Mouse (Mus musculus) cerebellum, postnatal 25 days (tissue): ENCODE measurements around the gene Olfr986.
"Not testable (repeated sequence)": the region's sequence is repeated elsewhere in the genome, so short reads cannot be mapped to it uniquely, and the experiment has no call there.

ENCODE experiments used
- DNase-seq, 2 experiments: peaks; one replicate each; pipeline ENCODE4 v3.0.0; 2021; ENCODE audit warnings: mixed read lengths in 2 of 2

Olfr986 gene

DNA sequence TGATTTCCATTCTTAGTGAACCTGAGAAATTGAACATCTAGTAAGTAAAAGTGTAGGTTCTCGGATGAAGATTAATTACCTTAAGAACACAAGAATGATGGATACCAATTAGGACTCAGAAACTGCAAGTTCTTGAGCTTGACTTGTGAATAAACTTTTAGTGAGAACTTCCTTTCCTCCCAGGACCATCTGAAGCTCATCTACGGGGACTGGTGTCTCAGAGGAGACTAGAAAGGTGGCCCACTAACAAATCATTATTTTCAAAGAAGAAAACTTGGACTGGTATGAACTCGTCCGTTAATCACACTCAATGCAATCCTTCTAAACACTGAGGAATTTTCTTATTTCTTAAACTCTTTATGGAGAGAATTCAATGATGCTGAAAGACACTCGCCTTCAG is at the start of gene Olfr986:
Gene Olfr986 (plus strand): TSS at position 301 of the 400 bp plus-strand sequence.
- no peak for DNase-seq

DNA sequence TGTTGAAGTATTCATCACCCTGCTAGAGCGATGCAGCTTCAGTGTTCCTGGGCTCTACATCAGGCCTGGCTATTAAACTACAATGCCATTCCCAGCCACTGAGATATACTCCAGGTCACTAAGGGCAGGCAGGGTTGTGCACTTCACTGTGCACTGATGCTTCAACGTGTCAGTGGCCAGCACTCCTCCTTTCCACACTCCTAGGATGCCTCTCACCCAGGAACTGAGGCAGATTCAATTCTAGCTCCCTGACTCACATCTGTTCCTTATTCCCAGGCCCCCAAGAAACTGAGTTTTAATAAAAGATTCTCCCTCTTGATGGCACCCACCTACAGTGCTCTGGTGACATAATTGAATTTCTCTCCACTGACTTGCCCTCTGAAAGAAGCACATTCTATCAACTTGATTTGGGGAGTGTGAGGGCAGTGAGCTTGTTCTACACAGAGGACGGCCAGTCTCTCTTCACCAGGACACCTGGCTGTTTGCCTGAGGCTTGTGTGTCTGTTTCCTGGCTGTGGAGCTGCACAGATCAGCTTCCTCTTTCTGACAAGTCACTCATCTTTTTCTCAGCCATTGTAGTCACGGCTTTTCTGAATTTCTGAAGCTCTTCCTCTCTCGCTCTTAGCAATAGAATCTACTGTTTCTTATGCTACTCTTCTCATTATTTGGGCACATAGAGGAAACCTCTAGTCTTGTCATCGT is 43.6 kb upstream of the Olfr986 start:
- DNase-seq = peak in 1 of 2 experiments; percentile 4

GRCm38 (mm10) chr9:40139484-40139883 is 41.2 kb upstream of the Olfr986 start:
- no peak for DNase-seq

GRCm38 (mm10) chr9:40141544-40141943 is 39.2 kb upstream of the Olfr986 start:
- no peak for DNase-seq

GRCm38 (mm10) chr9:40155118-40155644 is 25.5 kb upstream of the Olfr986 start:
- no peak for DNase-seq

DNA sequence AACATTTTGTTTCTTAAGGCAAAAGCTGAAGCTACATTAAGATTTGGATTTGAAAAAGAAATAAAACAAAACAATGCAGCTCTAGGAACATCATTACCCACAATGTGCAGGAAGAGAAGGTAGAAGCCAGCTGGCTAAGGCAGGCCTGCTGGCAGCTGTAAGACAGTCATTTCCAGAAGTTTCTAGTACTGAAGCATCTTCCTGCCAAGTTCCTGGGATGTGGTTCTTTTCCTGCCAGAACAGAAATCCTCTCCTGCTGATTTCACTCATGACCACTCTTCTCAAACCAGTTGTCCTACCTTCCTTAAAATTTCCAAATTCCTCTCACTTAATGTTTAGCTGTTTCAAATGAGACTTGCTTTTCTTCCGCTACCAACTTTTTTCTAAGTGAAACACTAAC is 14.3 kb upstream of the Olfr986 start:
- no peak for DNase-seq

DNA sequence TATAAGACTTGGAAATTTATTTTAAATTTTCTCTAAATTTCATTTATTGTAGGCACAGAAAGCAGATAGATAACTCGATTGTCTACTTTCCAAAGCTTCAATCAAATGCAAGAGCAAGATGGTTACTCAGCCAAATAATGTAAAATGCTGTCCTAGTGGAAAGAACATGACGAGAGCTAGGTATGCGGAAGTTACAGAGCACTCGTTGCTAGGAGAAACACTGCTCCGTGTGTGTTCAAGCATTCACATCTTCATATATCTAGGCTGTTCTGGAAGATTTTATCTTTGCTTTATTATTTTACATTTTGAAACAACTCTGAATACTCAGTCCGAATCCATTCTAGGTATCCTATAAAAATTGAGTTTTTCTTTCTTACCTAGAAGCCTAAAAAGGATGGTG is 3.7 kb upstream of the Olfr986 start:
- no peak for DNase-seq

DNA sequence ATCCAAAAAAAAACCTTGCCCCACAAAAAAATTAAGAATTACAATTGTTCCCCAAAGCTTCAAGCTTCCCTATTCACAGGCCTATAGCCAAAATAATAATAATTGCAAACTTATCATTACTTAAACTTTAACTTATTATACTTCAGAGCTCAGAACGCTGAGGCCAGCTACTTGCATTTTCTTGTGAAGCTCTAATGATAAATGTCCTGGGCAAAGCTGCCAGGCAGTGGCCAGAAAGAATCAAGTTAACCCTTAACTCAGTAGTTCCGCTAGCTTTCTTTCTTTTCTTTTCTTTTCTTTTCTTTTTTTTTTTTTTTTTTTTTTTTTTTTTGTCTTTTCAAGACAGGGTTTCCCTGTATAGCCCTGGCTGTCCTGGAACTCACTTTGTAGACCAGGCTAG is 4.4 kb downstream of the Olfr986 start:
- not testable (repeated sequence) for DNase-seq

- no peak for DNase-seq
These were observed 10.6 kb downstream of the Olfr986 start for GRCm38 (mm10) chr9:40191086-40191876.

GRCm38 (mm10) chr9:40192098-40193038 is 11.6 kb downstream of the Olfr986 start, which contains the start of gene Zfp202:
TSS of gene Zfp202 (plus strand) at chr9:40192316.
- DNase-seq = peak; percentile 83 to 90

GRCm38 (mm10) chr9:40195981-40196380 is 15.3 kb downstream of the Olfr986 start:
- no peak for DNase-seq

DNA sequence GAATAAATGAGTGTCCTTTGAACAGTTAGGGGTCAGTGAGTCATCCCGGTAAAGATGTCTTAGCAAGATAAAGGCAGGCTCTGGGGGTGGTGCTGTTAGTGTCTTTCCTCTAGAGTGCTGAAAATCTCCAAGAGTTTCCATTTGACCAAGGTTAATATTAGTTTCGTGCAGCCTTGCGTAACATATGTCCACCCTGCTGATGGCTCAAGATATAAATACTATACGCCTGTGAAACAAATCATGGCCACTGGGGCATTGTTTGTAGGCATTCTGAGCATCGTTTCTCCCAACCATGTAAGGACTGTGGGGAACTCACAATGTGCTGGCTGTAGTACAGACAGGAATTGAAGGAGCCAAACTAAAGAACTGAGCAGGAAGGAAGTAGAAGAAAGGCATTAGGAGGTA is 25.8 kb downstream of the Olfr986 start:
- DNase-seq = no peak

- no peak for DNase-seq
These were observed 30.0 kb downstream of the Olfr986 start for GRCm38 (mm10) chr9:40210744-40211143.

DNA sequence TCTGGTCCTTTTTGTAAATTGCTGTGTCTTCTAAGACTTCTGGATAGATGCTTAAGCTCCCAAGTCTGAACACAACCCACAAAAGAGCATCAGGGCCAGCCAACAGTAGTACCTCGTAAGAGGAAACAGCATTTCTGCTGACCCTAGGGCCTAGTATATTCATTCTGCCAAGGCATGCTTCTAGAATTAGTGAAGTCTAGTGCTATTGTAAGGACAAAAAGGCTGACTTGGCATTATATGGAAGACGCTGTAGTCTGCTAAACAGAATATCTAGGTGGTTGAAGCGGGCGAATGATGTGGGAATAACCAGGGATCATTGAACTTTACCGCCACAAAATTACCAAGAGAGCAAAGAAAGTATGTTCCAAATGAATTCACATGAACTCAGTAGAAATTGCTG is 33.3 kb downstream of the Olfr986 start:
- DNase-seq = no peak

- DNase-seq = no peak
These were observed 35.9 kb downstream of the Olfr986 start for GRCm38 (mm10) chr9:40216651-40217050.

- no peak for DNase-seq
These were observed 43.6 kb downstream of the Olfr986 start for GRCm38 (mm10) chr9:40224289-40224688.

DNA sequence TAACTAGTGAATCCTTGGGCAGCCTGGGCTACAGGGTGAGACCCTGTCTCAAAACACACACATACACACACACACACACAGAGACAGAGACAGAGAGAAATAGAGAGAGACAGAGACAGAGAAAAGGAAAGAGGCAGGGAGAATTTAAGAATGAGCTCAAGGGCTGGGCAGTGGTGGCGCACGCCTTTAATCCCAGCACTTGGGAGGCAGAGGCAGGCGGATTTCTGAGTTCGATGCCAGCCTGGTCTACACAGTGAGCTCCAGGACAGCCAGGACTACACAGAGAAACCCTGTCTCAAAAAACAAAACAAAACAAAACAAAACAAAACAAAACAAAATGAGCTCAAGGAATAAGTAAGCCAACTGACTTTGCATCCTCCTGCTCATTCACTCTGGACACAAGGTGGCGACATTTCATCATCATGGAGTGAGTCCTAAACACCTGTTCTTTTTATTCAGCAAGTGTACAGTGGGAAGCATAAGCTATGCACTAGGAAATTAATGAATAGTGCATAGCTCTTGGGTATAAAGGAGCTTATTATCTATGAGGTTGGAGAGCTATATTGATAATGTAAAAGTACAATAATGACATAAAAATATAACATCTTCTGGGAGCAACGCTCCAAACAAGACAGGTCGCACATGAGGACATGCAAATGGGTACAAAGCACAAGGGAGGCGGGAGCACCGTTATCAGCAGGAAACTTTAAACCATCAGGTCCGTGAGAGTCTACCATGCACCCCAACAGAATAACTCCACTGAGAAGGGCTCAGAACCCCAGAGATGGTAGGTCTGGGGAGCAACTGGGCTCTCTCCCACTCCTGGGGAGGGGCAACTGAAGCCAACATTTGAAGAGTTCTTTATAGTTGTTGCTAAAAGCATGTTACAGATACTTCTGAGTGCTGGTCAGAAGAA is 47.4 kb downstream of the Olfr986 start:
- DNase-seq = peak; percentile 44 to 73

GRCm38 (mm10) chr9:40228804-40229331 is 48.1 kb downstream of the Olfr986 start:
- no peak for DNase-seq

DNA sequence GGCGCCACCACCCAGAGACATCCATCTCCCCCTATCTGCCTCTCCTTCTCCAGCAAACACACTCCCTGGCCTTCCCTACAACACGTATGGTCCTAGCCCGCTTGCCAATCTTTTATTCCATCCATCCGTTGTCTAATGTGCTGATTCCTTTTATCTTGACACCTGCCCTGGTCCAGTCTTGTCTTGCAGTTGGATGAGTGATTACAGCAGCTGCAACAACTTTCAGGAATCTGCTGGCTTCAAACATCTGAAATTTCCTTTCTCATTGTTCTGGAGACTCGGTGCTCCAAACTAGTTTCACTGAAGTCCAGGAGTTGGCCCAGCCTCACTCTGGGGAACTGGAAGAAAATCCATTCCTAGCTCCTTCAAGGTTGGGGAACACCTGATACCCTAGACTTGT is 48.8 kb downstream of the Olfr986 start:
- DNase-seq = no peak

DNA sequence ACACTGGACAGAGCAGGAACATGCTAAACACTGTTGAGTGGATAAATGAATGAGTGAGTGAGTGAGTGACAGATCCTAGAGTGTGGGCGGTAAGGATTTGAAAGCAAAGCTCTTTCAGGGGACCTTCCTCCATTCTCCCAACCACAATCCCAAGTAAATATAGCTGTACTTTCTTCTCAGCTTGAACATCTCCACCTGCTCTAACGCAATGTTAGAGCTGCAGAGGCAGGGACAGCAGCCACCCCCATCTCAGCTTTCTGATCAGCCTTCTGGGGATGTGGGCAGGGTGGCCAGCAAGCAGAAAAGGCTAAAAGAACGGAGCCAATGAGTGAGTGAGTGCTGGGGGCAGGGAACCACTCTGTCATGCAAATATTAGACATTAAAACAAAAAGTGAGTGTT is 50.3 kb downstream of the Olfr986 start:
- no peak for DNase-seq
